Mouse (Mus musculus) lung, adult 2 months (tissue): Measurements from ENCODE around the gene Gm13757. TPM values are rescaled to one million over a fixed set of nuclear protein-coding genes. Genes with fewer than 3 reads are reported as not detected.
"Not testable (repeated sequence)": the region's sequence is repeated elsewhere in the genome, so short reads cannot be mapped to it uniquely, and the experiment has no call there.

Source experiments
- DNase-seq: peaks from one replicate; pipeline ENCODE4 v3.0.0; 2022
- H3K4me1 ChIP-seq: fragments of 200-500 bp; 2 replicates; pipeline ENCODE4 v1.6.1; 2011; ENCODE audit warnings: low read length; ENCODE audit not compliant: control insufficient read depth, insufficient read depth
- H3K4me3 ChIP-seq: fragments of 200-500 bp; replicated peaks from 2 replicates; pipeline ENCODE3; 2011; ENCODE audit warnings: low read depth, mild to moderate bottlenecking, control low read depth, low read length; ENCODE audit errors: extremely low read depth
- CTCF ChIP-seq: fragments of 200-500 bp; IDR thresholded peaks from 2 replicates; pipeline ENCODE4 v1.5.1; 2011; ENCODE audit warnings: mild to moderate bottlenecking, low read length, control low read depth; ENCODE audit not compliant: insufficient read depth
- POLR2A ChIP-seq: fragments of 200-500 bp; IDR thresholded peaks from 2 replicates; pipeline ENCODE4 v1.6.1; 2011; ENCODE audit warnings: low read depth, mild to moderate bottlenecking, control low read depth, low read length, borderline replicate concordance; ENCODE audit errors: extremely low read depth
- WGBS: fragments of 180-500 bp; shearing (Covaris S2); methylation state at CpG from one replicate; pipeline ENCODE4 v1.1.7; 2018; 5-methylcytosine and 5-hydroxymethylcytosine counted together
- polyA plus RNA-seq: library from polyadenylated mRNA; depleted of rRNA; stranded (reverse); fragments of >200 nt; gene quantifications from 2 replicates; pipeline ENCODE4 v1.2.3, GENCODE M21; 2012; rRNA removed

The Gm13757 gene
- not detected in 2 replicates for polyA plus RNA-seq

- TF ChIP-seq CTCF (no peak), POLR2A (no peak)
- Histone ChIP-seq H3K4me1 (no peaks in the 10 kb centered on the region), H3K4me3 (no peak within 1 kb of the TSS)
- WGBS, result 93% methylated on average over 1 of the region's 1 CpGs
- no peak for DNase-seq
Observed at GRCm38 (mm10) chr2:88449031-88449430, at the start of gene Gm13757. TSS of gene Gm13757 (minus strand) at chr2:88449131.

GRCm38 (mm10) chr2:88493020-88493419 is 44.1 kb upstream of the Gm13757 start, which contains the start of gene Olfr1185-ps1:
TSS of gene Olfr1185-ps1 (plus strand) at chr2:88493320.
- TF ChIP-seq CTCF, result no peak
- Histone ChIP-seq H3K4me3 (no peak within 1 kb of the TSS), H3K4me1 (no peaks in the 10 kb centered on the region)
- no peak for DNase-seq
- 56% methylated on average over 2 of the region's 2 CpGs for WGBS

- WGBS, result 79% methylated on average over 2 of the region's 2 CpGs
Observed at GRCm38 (mm10) chr2:88483298-88483697, 34.4 kb upstream of the Gm13757 start, which contains the start of gene Olfr1184. TSS of gene Olfr1184 (plus strand) at chr2:88483598.

GRCm38 (mm10) chr2:88454567-88454966 is 5.6 kb upstream of the Gm13757 start, which contains the start of gene Olfr1183:
TSS of gene Olfr1183 (plus strand) at chr2:88454867.
- WGBS, result 87% methylated on average over 1 of the region's 1 CpGs
- not testable (repeated sequence) for H3K4me1 ChIP-seq, H3K4me3 ChIP-seq, DNase-seq

More at GRCm38 (mm10) chr2:88483298-88483697, 34.4 kb upstream of the Gm13757 start, which contains the start of gene Olfr1184:
- Histone ChIP-seq H3K4me3 (no peak within 1 kb of the TSS), H3K4me1 (no peaks in the 10 kb centered on the region)
- no peak for TF ChIP-seq POLR2A
- no peak for TF ChIP-seq CTCF
- no peak for DNase-seq

GRCm38 (mm10) chr2:88426071-88426470 is 22.9 kb downstream of the Gm13757 start, which contains the start of gene Olfr1181:
TSS of gene Olfr1181 (minus strand) at chr2:88426171.
- TF ChIP-seq CTCF, result no peak
- no peak for TF ChIP-seq POLR2A
- no peaks in the 10 kb centered on the region for H3K4me1 ChIP-seq
- H3K4me3 ChIP-seq, result no peak within 1 kb of the TSS
- 73% methylated on average over 1 of the region's 1 CpGs for WGBS
- no peak for DNase-seq

GRCm38 (mm10) chr2:88419051-88419450 is 29.9 kb downstream of the Gm13757 start, which contains the start of gene Olfr1180:
TSS of gene Olfr1180 (minus strand) at chr2:88419151.
- no peak within 1 kb of the TSS for H3K4me3 ChIP-seq
- 65% methylated on average over 2 of the region's 2 CpGs for WGBS
- TF ChIP-seq POLR2A, result no peak
- TF ChIP-seq CTCF, result no peak
- H3K4me1 ChIP-seq, result no peaks in the 10 kb centered on the region
- no peak for DNase-seq

GRCm38 (mm10) chr2:88406353-88406752 is 42.6 kb downstream of the Gm13757 start, which contains the start of gene Olfr1179:
TSS of gene Olfr1179 (minus strand) at chr2:88406453.
- no peak for DNase-seq
- no peak for TF ChIP-seq POLR2A
- no peak for TF ChIP-seq CTCF
- Histone ChIP-seq H3K4me3 (no peak within 1 kb of the TSS), H3K4me1 (no peaks in the 10 kb centered on the region)
- 63% methylated on average over 3 of the region's 3 CpGs for WGBS

Other genes starting within 250 kb of the Gm13757 start
- gene Olfr1170, start 220.8 kb downstream of the Gm13757 start, polyA plus RNA-seq, result not detected in 2 replicates
- gene Olfr1173, start 169.3 kb downstream of the Gm13757 start, polyA plus RNA-seq, result not detected in 2 replicates
- gene Olfr1174-ps, start 134.0 kb downstream of the Gm13757 start, polyA plus RNA-seq, result not detected in 2 replicates
- gene Olfr1175-ps, start 121.9 kb downstream of the Gm13757 start, polyA plus RNA-seq, result not detected in 2 replicates
- not detected in 2 replicates for gene Olfr1176, start 112.4 kb downstream of the Gm13757 start, polyA plus RNA-seq
- not detected in 2 replicates for gene Olfr1177-ps, start 102.6 kb downstream of the Gm13757 start, polyA plus RNA-seq
- gene Olfr1178, start 62.1 kb downstream of the Gm13757 start, polyA plus RNA-seq, result not detected in 2 replicates
- not detected in 2 replicates for gene Olfr1179, start 42.7 kb downstream of the Gm13757 start, polyA plus RNA-seq
- gene Olfr1180, start 30.0 kb downstream of the Gm13757 start, polyA plus RNA-seq, result not detected in 2 replicates
- not detected in 2 replicates for gene Olfr1181, start 23.0 kb downstream of the Gm13757 start, polyA plus RNA-seq
- not detected in 2 replicates for gene Olfr1183, start 5.7 kb upstream of the Gm13757 start, polyA plus RNA-seq
- gene Olfr1184, start 34.5 kb upstream of the Gm13757 start, polyA plus RNA-seq, result not detected in 2 replicates
- gene Olfr1185-ps1, start 44.2 kb upstream of the Gm13757 start, polyA plus RNA-seq, result not detected in 2 replicates
- not detected in 2 replicates for gene Olfr1186, start 69.4 kb upstream of the Gm13757 start, polyA plus RNA-seq
- gene Olfr1188, start 107.8 kb upstream of the Gm13757 start, polyA plus RNA-seq, result not detected in 2 replicates
- gene Olfr1189, start 137.3 kb upstream of the Gm13757 start, polyA plus RNA-seq, result not detected in 2 replicates
- not detected in 2 replicates for gene Olfr1191-ps1, start 191.4 kb upstream of the Gm13757 start, polyA plus RNA-seq
- gene Olfr1192-ps1, start 199.4 kb upstream of the Gm13757 start, polyA plus RNA-seq, result not detected in 2 replicates
- not detected in 2 replicates for gene Olfr1193, start 226.5 kb upstream of the Gm13757 start, polyA plus RNA-seq
- not detected in 2 replicates for gene Olfr1195, start 240.1 kb upstream of the Gm13757 start, polyA plus RNA-seq